Mouse (Mus musculus) testis, adult 2 months (tissue): Measurements from ENCODE around the gene Gab1. TPM values are rescaled to one million over a fixed set of nuclear protein-coding genes. Genes with fewer than 3 reads are reported as not detected.

Experiments
- H3K27ac ChIP-seq: fragments of 200-500 bp; 2 replicates; pipeline ENCODE4 v1.5.1; 2012; ENCODE audit warnings: low read depth, low read length; ENCODE audit not compliant: control insufficient read depth, insufficient read depth
- H3K27me3 ChIP-seq: fragments of 200-500 bp; 2 replicates; pipeline ENCODE4 v1.6.1; 2012; ENCODE audit warnings: mild to moderate bottlenecking, low read length, moderate library complexity; ENCODE audit not compliant: control insufficient read depth, insufficient read depth
- H3K36me3 ChIP-seq: fragments of 200-500 bp; 2 replicates; pipeline ENCODE4 v1.6.1; 2012; ENCODE audit warnings: mild to moderate bottlenecking, low read length; ENCODE audit not compliant: control insufficient read depth, insufficient read depth
- H3K4me1 ChIP-seq: fragments of 200-500 bp; 2 replicates; pipeline ENCODE4 v1.6.1; 2012; ENCODE audit warnings: low read length; ENCODE audit not compliant: control insufficient read depth, insufficient read depth
- H3K4me3 ChIP-seq: fragments of 200-500 bp; 2 replicates; pipeline ENCODE4 v1.5.1; 2012; ENCODE audit warnings: low read depth, mild to moderate bottlenecking, low read length, moderate library complexity, mixed read lengths; ENCODE audit not compliant: control insufficient read depth
- CTCF ChIP-seq: fragments of 200-500 bp; IDR thresholded peaks from 2 replicates; pipeline ENCODE4 v1.5.1; 2012; ENCODE audit warnings: low read depth, mild to moderate bottlenecking, inconsistent platforms, low read length, moderate library complexity; ENCODE audit not compliant: control insufficient read depth, insufficient read depth, insufficient replicate concordance
- POLR2A ChIP-seq: fragments of 200-500 bp; IDR thresholded peaks from 2 replicates; pipeline ENCODE4 v1.6.1; 2012; ENCODE audit warnings: low read depth, mild to moderate bottlenecking, inconsistent platforms, low read length, moderate library complexity; ENCODE audit not compliant: control insufficient read depth
- polyA plus RNA-seq: library from polyadenylated mRNA; depleted of rRNA; stranded (reverse); fragments of >200 nt; gene quantifications from 2 replicates; pipeline ENCODE4 v1.2.3, GENCODE M21; 2012

Gene Gab1
- polyA plus RNA-seq, 1 experiment = 11.3 TPM

GRCm38 (mm10) chr8:80814087-80814791 is 66.1 kb downstream of the Gab1 start:
- Histone ChIP-seq H3K4me1 (no peaks in the 10 kb centered on the region), H3K27ac (no peak overlapping the region), H3K4me3 (no peak overlapping the region), H3K36me3 (no peaks in the 10 kb centered on the region), H3K27me3 (no peaks in the 10 kb centered on the region)
- TF ChIP-seq CTCF = no peak
- TF ChIP-seq POLR2A = no peak

DNA sequence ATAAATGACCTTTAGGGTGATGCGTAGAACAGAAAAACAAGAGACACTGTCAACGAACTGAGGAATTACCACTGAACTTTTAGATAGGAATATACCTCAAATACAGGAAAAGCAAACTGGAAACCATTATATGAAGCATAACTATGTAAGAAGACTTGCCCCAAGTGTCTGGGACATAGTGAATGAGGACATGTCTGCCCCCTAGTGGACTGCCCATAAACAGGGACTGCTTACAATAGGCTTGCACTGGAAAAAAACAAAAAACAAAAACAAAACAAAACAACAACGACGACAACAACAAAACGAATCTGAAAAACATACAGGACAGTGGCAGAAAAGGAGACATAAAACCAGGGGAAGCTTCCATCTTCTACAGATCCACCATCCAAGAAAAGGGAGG is 66.9 kb downstream of the Gab1 start:
- H3K27ac ChIP-seq = no peak overlapping the region
- no peak overlapping the region for H3K4me3 ChIP-seq
- TF ChIP-seq CTCF (no peak; the same call in 1 of the 2 replicates), POLR2A (no peak)
- H3K27me3 ChIP-seq = no peaks in the 10 kb centered on the region
- H3K36me3 ChIP-seq = no peaks in the 10 kb centered on the region
- H3K4me1 ChIP-seq = no peaks in the 10 kb centered on the region

GRCm38 (mm10) chr8:80811591-80811991 is 68.7 kb downstream of the Gab1 start:
- Histone ChIP-seq H3K27ac (0 out of 2 replicates have a peak overlapping the region, but pooled peaks have one; percentile 13), H3K27me3 (no peaks in the 10 kb centered on the region), H3K4me3 (no peak overlapping the region), H3K4me1 (no peaks in the 10 kb centered on the region), H3K36me3 (no peaks in the 10 kb centered on the region)
- TF ChIP-seq POLR2A (no peak), CTCF (no peak)

- H3K27ac ChIP-seq = no peak overlapping the region
- no peaks in the 10 kb centered on the region for H3K27me3 ChIP-seq
- TF ChIP-seq POLR2A (no peak), CTCF (no peak)
- H3K4me3 ChIP-seq = no peak overlapping the region
- no peaks in the 10 kb centered on the region for H3K36me3 ChIP-seq
- no peaks in the 10 kb centered on the region for H3K4me1 ChIP-seq
Observed at GRCm38 (mm10) chr8:80810916-80811315, 69.4 kb downstream of the Gab1 start.

- no peak for TF ChIP-seq CTCF
- TF ChIP-seq POLR2A = no peak
- no peaks in the 10 kb centered on the region for H3K36me3 ChIP-seq
- no peaks in the 10 kb centered on the region for H3K4me1 ChIP-seq
- no peak overlapping the region for H3K4me3 ChIP-seq
- H3K27ac ChIP-seq = no peak overlapping the region
- H3K27me3 ChIP-seq = no peaks in the 10 kb centered on the region
Observed at GRCm38 (mm10) chr8:80810442-80810841, 69.9 kb downstream of the Gab1 start.

DNA sequence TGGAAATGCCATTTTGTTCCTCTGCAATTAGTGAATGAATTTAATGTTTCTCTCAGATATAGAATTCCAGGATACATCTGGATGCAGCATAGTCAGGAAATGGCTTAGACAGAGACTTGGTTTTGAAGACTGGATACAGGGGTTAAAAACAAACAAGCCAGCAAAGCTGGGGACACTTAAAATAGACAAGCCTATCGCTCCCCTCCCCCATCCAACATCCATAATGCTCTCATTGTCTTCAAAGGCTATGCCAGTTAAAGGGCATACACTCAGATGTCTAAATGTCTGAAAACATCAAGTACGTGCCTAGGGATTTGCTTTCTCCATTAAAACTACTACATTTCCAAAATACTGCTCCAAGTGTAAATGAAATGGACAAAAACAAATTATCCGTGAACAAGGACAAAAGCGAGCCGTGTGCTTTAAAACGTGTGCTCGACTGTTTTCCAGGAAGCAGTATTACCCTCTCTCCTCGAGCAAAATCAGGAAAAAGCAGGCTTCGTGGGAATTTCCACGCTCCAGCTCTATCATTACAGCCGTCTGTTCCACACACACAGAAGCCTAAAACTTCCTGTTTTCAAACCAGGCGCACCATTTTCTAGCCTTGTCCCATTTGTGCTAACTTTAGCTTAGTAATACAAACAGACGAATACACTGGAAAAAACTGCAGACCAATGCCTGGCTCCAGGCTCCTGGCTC is 72.4 kb downstream of the Gab1 start:
- no peak overlapping the region for H3K4me3 ChIP-seq
- no peaks in the 10 kb centered on the region for H3K4me1 ChIP-seq
- H3K27me3 ChIP-seq = no peaks in the 10 kb centered on the region
- TF ChIP-seq POLR2A = no peak
- TF ChIP-seq CTCF = no peak
- H3K36me3 ChIP-seq = no peaks in the 10 kb centered on the region
- H3K27ac ChIP-seq = no peak overlapping the region

GRCm38 (mm10) chr8:80804066-80804619 is 76.2 kb downstream of the Gab1 start:
- no peaks in the 10 kb centered on the region for H3K27me3 ChIP-seq
- TF ChIP-seq CTCF (no peak), POLR2A (no peak)
- no peaks in the 10 kb centered on the region; the same call in 1 of the 2 replicates for H3K36me3 ChIP-seq
- no peaks in the 10 kb centered on the region for H3K4me1 ChIP-seq
- H3K4me3 ChIP-seq = no peak overlapping the region
- H3K27ac ChIP-seq = no peak overlapping the region
